Mouse (Mus musculus) erythroblast, embryonic 14.5 days (primary cell): ENCODE results near the gene 4930402F06Rik.

ENCODE experiments used
- GATA1 ChIP-seq: IDR thresholded peaks from 2 replicates; pipeline ENCODE4 v1.6.1; 2012; ENCODE audit warnings: low read length, inconsistent platforms, mixed read lengths
- TAL1 ChIP-seq: IDR thresholded peaks from 3 replicates; pipeline ENCODE4 v1.6.1; 2012; ENCODE audit warnings: low read length, inconsistent platforms, mixed read lengths

- TF ChIP-seq GATA1 (no peak), TAL1 (no peak)
Measured at GRCm38 (mm10) chr2:35416473-35416872, 19.5 kb upstream of the 4930402F06Rik start.
